Mouse (Mus musculus): Measurements from ENCODE around the gene Trim67. TPM values are rescaled to one million over a fixed set of nuclear protein-coding genes. Genes with fewer than 3 reads are reported as not detected.

The Trim67 gene
- polyA plus RNA-seq, 1 experiment from 2014 or later, result 15.1 TPM

DNA sequence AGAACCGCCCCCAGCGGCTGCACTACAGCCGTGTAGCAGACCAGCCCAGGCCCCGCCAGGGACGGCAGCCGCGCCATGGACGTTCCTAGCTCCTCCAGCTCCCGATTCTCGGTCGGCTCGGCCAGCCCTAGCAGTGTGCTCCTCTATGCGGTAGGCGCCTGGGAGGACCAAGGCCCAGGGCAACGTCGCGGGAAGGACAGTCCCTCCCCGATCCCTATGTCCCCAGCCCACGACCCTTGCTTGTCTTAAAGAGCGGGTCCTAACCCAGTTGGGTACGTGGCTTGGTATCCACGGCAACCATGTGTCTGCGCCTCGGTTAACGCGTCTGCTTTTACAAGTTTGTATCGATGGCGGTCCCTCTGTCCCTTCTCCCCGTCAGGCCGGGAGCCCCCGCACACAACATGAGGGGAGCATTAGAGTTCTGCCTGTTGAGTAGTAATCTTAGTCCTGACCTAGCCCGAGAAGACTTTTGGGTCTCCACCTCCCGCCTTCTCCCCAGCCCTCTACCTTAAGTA lies 70.3 kb downstream of the Trim67 start:
- Histone ChIP-seq H3K9me3 (no peaks in the 10 kb centered on the region), H3K27ac (peak overlapping the region; percentile 70), H3K27me3 (replicated peaks) (no peaks in the 10 kb centered on the region), H3K9ac (peak overlapping the region; percentile 96), H3K4me2 (replicated peaks) (peak overlapping the region; percentile 79), H3K4me3 (peak overlapping the region; percentile 95), H3K36me3 (peaks cover 26% of the 10 kb centered on the region), H3K4me1 (peaks cover 9% of the 10 kb centered on the region)
- ATAC-seq (ENCODE audit: low FRiP score, low read depth), result peak; percentile 90
- under 1% methylated on average over 33 of the region's 33 CpGs for WGBS

DNA sequence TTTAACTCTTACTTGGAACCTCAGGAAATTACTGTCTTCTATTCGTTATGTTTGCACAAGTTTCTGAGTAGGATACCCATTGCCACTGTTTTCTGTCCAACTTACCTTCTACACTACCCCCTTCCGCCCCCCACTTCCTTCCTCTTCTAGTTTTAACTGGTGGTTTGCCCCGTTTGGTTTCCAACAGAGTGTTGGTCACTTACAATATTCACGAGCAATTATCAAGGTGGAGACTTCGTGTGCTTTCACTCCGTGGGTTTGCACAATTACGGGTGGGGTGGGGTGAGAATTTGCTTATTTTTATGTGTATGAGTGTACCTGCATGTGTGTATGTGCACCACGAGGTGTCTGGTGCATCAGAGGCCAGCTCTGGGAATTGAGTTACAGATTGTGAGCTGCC lies 70.8 kb downstream of the Trim67 start:
- Histone ChIP-seq H3K27me3 (replicated peaks) (no peaks in the 10 kb centered on the region), H3K4me3 (peak overlapping the region; percentile 95), H3K4me1 (peaks cover 9% of the 10 kb centered on the region), H3K9ac (peak overlapping the region; percentile 96), H3K27ac (no peak overlapping the region), H3K9me3 (no peaks in the 10 kb centered on the region), H3K36me3 (peaks cover 21% of the 10 kb centered on the region), H3K4me2 (replicated peaks) (peak overlapping the region; percentile 79)
- WGBS, result 26% methylated on average over 8 of the region's 8 CpGs
- ATAC-seq (ENCODE audit: low FRiP score, low read depth), result no peak

DNA sequence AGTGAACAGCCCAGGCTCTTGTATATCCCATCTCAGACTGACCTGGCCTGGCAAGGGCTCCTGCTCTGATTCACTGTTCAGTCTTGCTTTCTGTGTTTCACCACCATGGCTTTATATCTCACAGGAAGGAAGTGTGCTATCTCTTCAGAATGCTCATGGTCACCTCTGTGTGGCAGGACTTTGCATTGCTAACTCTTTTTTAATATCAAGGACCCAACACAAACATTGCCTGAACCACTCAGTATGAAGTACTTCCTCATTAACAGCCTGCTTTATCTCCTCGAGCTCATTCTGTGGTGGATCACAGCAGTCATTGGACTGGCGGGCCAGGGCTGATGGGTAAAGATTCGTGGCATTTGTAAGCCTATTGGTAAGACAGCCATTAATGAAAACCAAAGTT lies 73.8 kb downstream of the Trim67 start:
- no peak overlapping the region for H3K27ac ChIP-seq
- WGBS, result 87% methylated on average over 3 of the region's 3 CpGs
- peaks cover 9% of the 10 kb centered on the region for H3K4me1 ChIP-seq
- no peak for ATAC-seq (ENCODE audit: low FRiP score, low read depth)
- H3K9ac ChIP-seq, result no peak overlapping the region
- peaks cover 7% of the 10 kb centered on the region for H3K36me3 ChIP-seq
- no peaks in the 10 kb centered on the region for H3K9me3 ChIP-seq
- H3K4me3 ChIP-seq, result no peak overlapping the region
- H3K4me2 ChIP-seq (replicated peaks), result no peak overlapping the region
- H3K27me3 ChIP-seq (replicated peaks), result no peaks in the 10 kb centered on the region

DNA sequence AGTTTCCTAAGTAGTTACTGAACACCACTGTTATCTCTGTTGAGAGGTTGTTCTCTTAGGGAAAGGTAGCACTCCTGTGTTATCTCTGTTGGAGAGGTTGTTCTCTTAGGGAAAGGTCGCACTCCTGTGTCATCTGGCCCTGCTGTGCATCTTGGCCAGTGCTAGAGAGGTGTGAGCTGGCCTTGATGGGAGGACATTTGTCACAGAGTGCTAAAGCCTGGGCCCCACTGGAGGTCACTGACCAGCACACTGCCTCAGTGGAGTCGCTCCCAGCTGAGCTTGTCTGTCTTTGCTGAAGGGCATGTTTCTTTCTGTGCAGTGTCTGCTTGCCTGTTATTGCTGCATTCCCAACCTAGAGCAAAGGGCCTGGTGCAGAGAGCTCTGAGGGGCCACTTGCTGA lies 74.2 kb downstream of the Trim67 start:
- no peak overlapping the region for H3K4me2 ChIP-seq (replicated peaks)
- peaks cover 12% of the 10 kb centered on the region for H3K36me3 ChIP-seq
- no peak overlapping the region for H3K27ac ChIP-seq
- WGBS, result 80% methylated on average over 2 of the region's 2 CpGs
- H3K4me3 ChIP-seq, result no peak overlapping the region
- no peaks in the 10 kb centered on the region for H3K9me3 ChIP-seq
- no peak for ATAC-seq (ENCODE audit: low FRiP score, low read depth)
- H3K27me3 ChIP-seq (replicated peaks), result no peaks in the 10 kb centered on the region
- no peak overlapping the region for H3K9ac ChIP-seq
- H3K4me1 ChIP-seq, result peaks cover 8% of the 10 kb centered on the region

DNA sequence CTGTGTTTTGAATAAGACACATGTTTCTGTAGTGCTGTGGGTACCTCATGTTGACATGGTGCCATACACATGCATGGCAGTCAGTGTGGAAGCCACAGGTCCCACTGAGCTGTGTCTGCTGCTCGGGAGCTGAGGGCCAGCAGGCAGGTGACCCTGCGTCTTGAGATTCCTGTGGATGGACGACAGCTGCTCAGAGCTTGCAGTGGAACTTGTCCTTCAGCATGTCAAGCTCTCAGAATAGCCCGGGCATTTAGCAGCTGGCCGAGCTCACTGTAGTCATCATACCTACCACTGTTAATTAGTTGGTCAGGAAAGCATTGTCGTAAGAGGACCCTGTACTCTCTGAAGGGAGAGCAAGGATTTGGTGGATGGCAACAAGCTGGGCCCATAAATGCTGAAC lies 76.8 kb downstream of the Trim67 start:
- Histone ChIP-seq H3K4me1 (no peaks in the 10 kb centered on the region), H3K36me3 (peaks cover 38% of the 10 kb centered on the region), H3K4me2 (replicated peaks) (no peak overlapping the region), H3K9ac (no peak overlapping the region), H3K27me3 (replicated peaks) (no peaks in the 10 kb centered on the region), H3K27ac (no peak overlapping the region), H3K9me3 (no peaks in the 10 kb centered on the region), H3K4me3 (no peak overlapping the region)
- WGBS, result 79% methylated on average over 6 of the region's 6 CpGs
- no peak for ATAC-seq (ENCODE audit: low FRiP score, low read depth)

DNA sequence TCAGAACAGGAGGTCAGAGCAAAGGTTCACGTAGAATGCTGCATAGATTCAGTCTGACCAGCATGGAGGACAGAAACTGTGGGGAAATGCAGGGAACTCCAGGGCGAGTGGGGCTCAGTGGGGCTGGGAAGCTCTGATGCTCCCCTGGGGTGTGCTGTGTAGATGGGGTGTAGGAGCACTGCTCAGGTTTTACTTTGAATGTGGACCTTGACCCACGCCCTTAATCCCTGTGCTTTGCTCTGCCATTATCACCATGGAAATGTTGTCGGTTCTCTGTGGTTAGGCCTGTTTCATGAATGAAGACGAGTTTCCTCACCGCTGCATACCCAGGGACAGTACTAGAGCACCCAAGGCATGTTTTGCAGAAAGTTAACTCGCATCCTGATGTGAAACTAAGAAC lies 78.6 kb downstream of the Trim67 start:
- WGBS, result 93% methylated on average over 7 of the region's 7 CpGs
- Histone ChIP-seq H3K4me1 (no peaks in the 10 kb centered on the region), H3K4me3 (no peak overlapping the region), H3K36me3 (peaks cover 54% of the 10 kb centered on the region), H3K27me3 (replicated peaks) (no peaks in the 10 kb centered on the region), H3K9me3 (no peaks in the 10 kb centered on the region), H3K9ac (no peak overlapping the region), H3K27ac (no peak overlapping the region), H3K4me2 (replicated peaks) (no peak overlapping the region)
- ATAC-seq (ENCODE audit: low FRiP score, low read depth), result no peak

DNA sequence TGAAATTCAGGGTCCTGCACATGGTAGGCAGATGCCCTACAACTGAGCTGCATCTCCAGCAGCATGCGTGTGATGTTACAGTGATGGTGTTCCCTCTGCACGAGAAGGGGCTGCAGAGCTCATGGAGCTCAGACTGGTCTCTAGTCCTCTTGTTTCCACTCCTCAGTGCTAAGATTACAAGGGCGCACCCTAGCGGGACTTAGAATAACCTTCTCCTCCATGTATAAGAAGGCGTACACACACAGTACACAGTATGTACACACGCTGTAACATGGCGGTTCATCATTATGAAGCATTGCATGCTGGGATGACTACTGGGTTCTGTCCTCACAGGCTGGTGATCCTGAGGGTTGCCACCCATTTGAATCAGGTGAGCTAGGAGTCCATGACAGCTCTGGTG lies 79.2 kb downstream of the Trim67 start:
- H3K36me3 ChIP-seq, result peaks cover 60% of the 10 kb centered on the region
- no peaks in the 10 kb centered on the region for H3K4me1 ChIP-seq
- 97% methylated on average over 7 of the region's 7 CpGs for WGBS
- no peak overlapping the region for H3K4me2 ChIP-seq (replicated peaks)
- H3K9ac ChIP-seq, result no peak overlapping the region
- no peaks in the 10 kb centered on the region for H3K27me3 ChIP-seq (replicated peaks)
- ATAC-seq (ENCODE audit: low FRiP score, low read depth), result no peak
- H3K4me3 ChIP-seq, result no peak overlapping the region
- H3K27ac ChIP-seq, result no peak overlapping the region
- H3K9me3 ChIP-seq, result no peaks in the 10 kb centered on the region

DNA sequence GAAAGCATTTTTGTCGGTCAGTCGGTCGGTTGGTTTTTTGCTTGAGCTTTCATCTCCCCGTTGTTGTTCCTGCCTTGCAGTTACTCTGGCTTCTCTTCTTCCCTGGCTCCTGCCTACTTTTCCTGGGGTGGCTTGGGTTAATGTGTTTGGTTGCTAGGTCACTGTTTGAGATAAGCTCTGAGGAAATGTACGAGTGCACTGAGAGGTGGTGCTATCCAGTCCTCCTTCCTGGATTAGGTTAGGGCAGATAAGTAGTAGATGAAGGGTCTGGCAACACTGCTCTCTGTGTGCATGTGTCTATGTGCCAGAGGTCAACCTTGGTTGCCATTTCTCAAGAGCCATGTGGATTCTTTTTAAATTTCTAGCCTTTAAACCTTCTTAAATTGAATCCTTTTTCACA lies 79.8 kb downstream of the Trim67 start:
- Histone ChIP-seq H3K4me3 (no peak overlapping the region), H3K27ac (no peak overlapping the region), H3K9me3 (no peaks in the 10 kb centered on the region), H3K36me3 (peaks cover 65% of the 10 kb centered on the region), H3K4me2 (replicated peaks) (no peak overlapping the region), H3K4me1 (no peaks in the 10 kb centered on the region), H3K27me3 (replicated peaks) (no peaks in the 10 kb centered on the region), H3K9ac (no peak overlapping the region)
- ATAC-seq (ENCODE audit: low FRiP score, low read depth), result no peak
- WGBS, result 91% methylated on average over 5 of the region's 5 CpGs

DNA sequence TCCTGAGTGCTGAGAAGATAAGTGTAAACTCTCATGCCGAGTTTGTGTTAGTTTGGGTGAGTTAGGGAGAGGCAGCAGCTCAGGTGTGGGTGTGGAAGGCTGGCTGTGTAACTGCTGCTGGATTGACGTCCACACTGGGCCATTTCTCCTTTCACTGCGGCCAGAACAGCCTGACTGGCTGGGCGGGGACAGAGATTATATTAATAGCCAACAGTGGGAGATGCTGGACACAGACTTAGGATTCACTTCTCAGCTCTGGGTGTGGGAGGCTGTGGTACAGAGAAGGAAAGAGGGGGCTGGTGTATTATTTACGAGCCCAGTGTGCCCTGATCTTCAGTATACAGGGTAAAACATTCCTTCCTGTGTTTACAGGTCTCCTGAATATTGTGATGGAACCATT lies 85.2 kb downstream of the Trim67 start:
- no peak overlapping the region for H3K9ac ChIP-seq
- no peak overlapping the region for H3K4me2 ChIP-seq (replicated peaks)
- no peaks in the 10 kb centered on the region for H3K9me3 ChIP-seq
- no peak overlapping the region for H3K27ac ChIP-seq
- no peaks in the 10 kb centered on the region for H3K27me3 ChIP-seq (replicated peaks)
- 88% methylated on average over 5 of the region's 5 CpGs for WGBS
- H3K4me1 ChIP-seq, result no peaks in the 10 kb centered on the region
- no peak overlapping the region for H3K4me3 ChIP-seq
- peaks cover 94% of the 10 kb centered on the region for H3K36me3 ChIP-seq
- no peak for ATAC-seq (ENCODE audit: low FRiP score, low read depth)

DNA sequence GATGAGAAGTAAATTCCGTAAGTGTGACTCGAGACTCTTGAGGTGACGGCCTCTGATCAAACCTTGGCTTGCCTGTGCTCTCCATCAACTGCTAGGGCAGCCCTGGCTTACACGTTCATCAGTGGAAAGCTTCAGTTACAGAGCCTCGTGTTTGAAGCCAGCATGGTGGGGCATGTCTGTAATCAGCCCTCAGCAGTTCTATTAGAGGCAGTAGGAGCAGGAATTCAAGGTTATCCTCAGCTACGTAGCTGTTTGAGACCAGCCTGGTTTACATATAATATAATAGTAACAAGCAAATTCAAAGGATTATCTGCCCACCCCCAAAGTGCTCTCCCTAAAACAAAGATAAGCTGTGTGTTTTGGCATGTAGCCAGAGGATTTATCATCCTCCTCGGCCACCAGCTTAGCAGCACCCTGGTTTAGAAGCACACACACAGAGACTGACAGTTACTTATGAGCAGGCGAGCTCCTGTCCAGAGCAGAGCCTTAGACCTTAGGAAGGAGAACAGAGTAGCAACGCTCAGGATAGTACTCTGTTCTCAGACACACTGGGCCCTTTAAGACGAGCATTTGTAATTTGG lies 86.1 kb downstream of the Trim67 start:
- Histone ChIP-seq H3K4me3 (no peak overlapping the region), H3K9ac (no peak overlapping the region), H3K27me3 (replicated peaks) (no peaks in the 10 kb centered on the region), H3K9me3 (no peaks in the 10 kb centered on the region), H3K4me2 (replicated peaks) (no peak overlapping the region), H3K4me1 (no peaks in the 10 kb centered on the region), H3K36me3 (peaks cover 94% of the 10 kb centered on the region), H3K27ac (no peak overlapping the region)
- no peak for ATAC-seq (ENCODE audit: low FRiP score, low read depth)
- 90% methylated on average over 10 of the region's 10 CpGs for WGBS

Other genes with a start within 250 kb of the Trim67 start
- gene Agt, start 223.4 kb upstream of the Trim67 start, polyA plus RNA-seq (2016; fragmentation: Nextera tagmentation; extraction: Ambion mirVana), result 0.10 and 0.29 TPM in 2 replicates
- gene Capn9, start 217.0 kb upstream of the Trim67 start, polyA plus RNA-seq (2016; fragmentation: Nextera tagmentation; extraction: Ambion mirVana), result 0.17 TPM in 1 of 2 replicates, not detected in the other
- 26.8 and 27.4 TPM in 2 replicates for gene 2310022B05Rik, start 129.7 kb upstream of the Trim67 start, polyA plus RNA-seq (2016; fragmentation: Nextera tagmentation; extraction: Ambion mirVana)
- gene Ttc13, start 71.1 kb upstream of the Trim67 start, polyA plus RNA-seq (2016; fragmentation: Nextera tagmentation; extraction: Ambion mirVana), result 62.5 and 64.0 TPM in 2 replicates
- 33.0 and 35.9 TPM in 2 replicates for gene Arv1, start 71.0 kb upstream of the Trim67 start, polyA plus RNA-seq (2016; fragmentation: Nextera tagmentation; extraction: Ambion mirVana)
- gene Fam89a, start 41.3 kb upstream of the Trim67 start, polyA plus RNA-seq (2016; fragmentation: Nextera tagmentation; extraction: Ambion mirVana), result 8.9 and 11.2 TPM in 2 replicates
- gene Gnpat, start 69.9 kb downstream of the Trim67 start, polyA plus RNA-seq (2016; fragmentation: Nextera tagmentation; extraction: Ambion mirVana), result 111 and 113 TPM in 2 replicates
- gene 2810004N23Rik, start 70.0 kb downstream of the Trim67 start, polyA plus RNA-seq (2016; fragmentation: Nextera tagmentation; extraction: Ambion mirVana), result 40.2 and 42.6 TPM in 2 replicates
- 15.4 and 17.3 TPM in 2 replicates for gene Exoc8, start 104.6 kb downstream of the Trim67 start, polyA plus RNA-seq (2016; fragmentation: Nextera tagmentation; extraction: Ambion mirVana)
- 12.6 and 15.1 TPM in 2 replicates for gene Sprtn, start 104.8 kb downstream of the Trim67 start, polyA plus RNA-seq (2016; fragmentation: Nextera tagmentation; extraction: Ambion mirVana)
- 17.4 and 18.2 TPM in 2 replicates for gene Egln1, start 156.2 kb downstream of the Trim67 start, polyA plus RNA-seq (2016; fragmentation: Nextera tagmentation; extraction: Ambion mirVana)
- 141 and 142 TPM in 2 replicates for gene Tsnax, start 219.9 kb downstream of the Trim67 start, polyA plus RNA-seq (2016; fragmentation: Nextera tagmentation; extraction: Ambion mirVana)